Mouse (Mus musculus) olfactory bulb, adult 2 months (tissue): Measurements from ENCODE around the gene Wdr20.

Experiments
- CTCF ChIP-seq: fragments of 200-500 bp; IDR thresholded peaks from 2 replicates; pipeline ENCODE4 v1.5.1; 2012; ENCODE audit warnings: low read depth, mild to moderate bottlenecking, low read length, moderate library complexity; ENCODE audit not compliant: insufficient read depth
- POLR2A ChIP-seq: fragments of 200-500 bp; IDR thresholded peaks from 2 replicates; pipeline ENCODE4 v1.6.1; 2012; ENCODE audit warnings: mild to moderate bottlenecking, low read depth, low read length, moderate library complexity; ENCODE audit not compliant: insufficient read depth

GRCm38 (mm10) chr12:110779296-110779695 lies 41.6 kb downstream of the Wdr20 start:
- TF ChIP-seq POLR2A, result no peak
- no peak for TF ChIP-seq CTCF
